ENCODE assay signal across 20 mouse cellular contexts in the genomic region with DNA sequence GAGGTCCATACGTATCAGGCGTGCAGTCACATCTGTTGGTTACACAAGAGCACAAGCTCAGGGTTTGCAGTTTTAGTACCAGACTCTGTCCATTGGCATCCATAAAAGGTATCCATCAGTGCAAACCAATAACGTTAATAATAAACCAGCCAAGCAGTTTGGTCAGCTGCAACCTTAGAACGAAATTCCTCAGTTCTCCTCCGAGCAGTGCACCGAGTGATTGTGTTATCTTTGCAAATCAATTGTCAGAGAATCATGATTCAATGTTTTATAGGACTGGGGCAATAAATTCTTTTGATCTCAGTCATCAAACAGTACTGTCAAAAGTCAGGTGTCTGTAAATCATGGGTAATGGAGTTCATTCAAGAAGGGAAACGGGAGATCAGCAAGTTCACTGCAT. TPM values are rescaled to one million over a fixed set of nuclear protein-coding genes. Genes with fewer than 3 reads are reported as not detected.
"Had no signal": no experiment of that assay in that cellular context is flagged by ENCODE, and none has a peak within 500 bp of the region (broad histone marks: within the 10 kb centered on the region; RNA-seq: fewer than 3 reads in every experiment).

No protein-coding gene starts in this region.

- H3K4me2 ChIP-seq: lung, embryonic 15.5 days; midbrain, embryonic 11.5 days; midbrain, embryonic 13.5 days; midbrain, embryonic 15.5 days; neural tube, embryonic 12.5 days; stomach, embryonic 15.5 days had no signal

- H3K4me3 ChIP-seq: lung, embryonic 15.5 days; megakaryocyte, embryonic 14.5 days; midbrain, embryonic 13.5 days; midbrain, embryonic 15.5 days; neural tube, embryonic 12.5 days; stomach, embryonic 15.5 days had no signal

- H3K4me1 ChIP-seq: lung, embryonic 15.5 days; midbrain, embryonic 13.5 days; midbrain, embryonic 15.5 days; neural tube, embryonic 12.5 days; stomach, embryonic 15.5 days had no signal

- H3K36me3 ChIP-seq: lung, embryonic 15.5 days; midbrain, embryonic 13.5 days; midbrain, embryonic 15.5 days; neural tube, embryonic 12.5 days; stomach, embryonic 15.5 days had no signal

- H3K9ac ChIP-seq: liver, postnatal 0 days; lung, embryonic 15.5 days; midbrain, embryonic 13.5 days; midbrain, embryonic 15.5 days; neural tube, embryonic 12.5 days; stomach, embryonic 15.5 days had no signal

- H3K27me3 ChIP-seq: lung, embryonic 15.5 days; midbrain, embryonic 13.5 days; midbrain, embryonic 15.5 days; neural tube, embryonic 12.5 days; stomach, embryonic 15.5 days had no signal

- H3K9me3 ChIP-seq: lung, embryonic 15.5 days; megakaryocyte, embryonic 14.5 days; midbrain, embryonic 13.5 days; midbrain, embryonic 15.5 days; neural tube, embryonic 12.5 days; stomach, embryonic 15.5 days had no signal

- H3K27ac ChIP-seq: lung, embryonic 15.5 days; macrophage; midbrain, embryonic 13.5 days; midbrain, embryonic 15.5 days; neural tube, embryonic 12.5 days; stomach, embryonic 15.5 days; stomach, postnatal 0 days had no signal

- DNase-seq: liver, postnatal 0 days; lung, adult 2 months; lung, postnatal 14 days; lung, postnatal 36 days; right cerebral cortex, postnatal 14 days; thymus, adult 2 months; thymus, postnatal 25 days; thymus, postnatal 4 days had no signal

- ATAC-seq: liver, postnatal 0 days; lung, postnatal 0 days; midbrain, embryonic 13.5 days; midbrain, embryonic 15.5 days had no signal

RNA-seq across cellular contexts. Expression of gene Cubn, which starts 12.4 kb away (rescaled TPM):
- total RNA-seq: megakaryocyte progenitor cell, adult 5-6 weeks; monocyte, adult 5-6 weeks had no signal
- polyA plus RNA-seq: liver, postnatal 0 days; macrophage had no signal
